Mouse (Mus musculus): ENCODE data around the gene Frmpd1.

The Frmpd1 gene

DNA sequence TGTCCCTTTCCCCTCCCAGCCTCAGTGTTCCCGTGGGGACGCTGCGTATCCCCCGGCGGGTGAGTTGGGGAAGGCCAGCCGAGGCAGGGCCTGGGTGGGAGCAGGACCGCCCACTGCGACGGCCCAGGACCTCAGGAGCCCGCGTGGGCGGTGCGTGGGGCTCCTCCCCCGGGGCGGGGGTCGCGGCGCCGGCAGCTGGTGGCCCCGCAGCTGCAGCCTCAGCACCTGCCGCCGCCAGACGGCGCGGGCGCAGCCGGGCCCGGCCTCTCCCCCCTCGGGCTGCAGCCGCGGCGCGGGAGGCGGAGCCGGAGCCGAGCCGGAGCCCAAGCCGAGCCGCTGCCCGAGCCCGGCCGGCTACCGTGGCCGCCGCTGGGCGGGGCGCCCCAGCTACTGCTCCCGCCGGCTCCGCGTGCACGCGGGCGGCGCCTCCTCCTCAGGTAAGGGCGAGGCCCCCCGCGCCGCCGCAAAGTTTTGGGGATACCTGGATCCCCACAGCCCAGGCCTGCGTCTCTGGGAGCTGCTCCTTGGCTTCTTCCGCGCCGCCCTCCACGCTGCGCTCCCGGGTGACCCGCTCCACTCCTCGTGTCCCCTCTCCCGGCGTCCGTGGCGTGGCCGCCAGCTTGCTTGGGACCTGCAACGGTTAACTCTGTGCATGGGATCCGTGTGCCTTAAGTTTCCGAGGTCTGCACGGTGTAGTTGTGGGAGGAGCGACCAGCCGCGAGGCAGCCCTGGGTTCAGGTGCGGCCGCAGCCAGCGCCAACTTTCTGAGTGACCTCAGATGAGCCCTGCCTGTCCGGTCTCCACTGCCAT, at the start of gene Frmpd1:
TSS of gene Frmpd1 (plus strand) at position 355 of the 810 bp plus-strand sequence.
- peak; percentile 55 for DNase-seq

DNA sequence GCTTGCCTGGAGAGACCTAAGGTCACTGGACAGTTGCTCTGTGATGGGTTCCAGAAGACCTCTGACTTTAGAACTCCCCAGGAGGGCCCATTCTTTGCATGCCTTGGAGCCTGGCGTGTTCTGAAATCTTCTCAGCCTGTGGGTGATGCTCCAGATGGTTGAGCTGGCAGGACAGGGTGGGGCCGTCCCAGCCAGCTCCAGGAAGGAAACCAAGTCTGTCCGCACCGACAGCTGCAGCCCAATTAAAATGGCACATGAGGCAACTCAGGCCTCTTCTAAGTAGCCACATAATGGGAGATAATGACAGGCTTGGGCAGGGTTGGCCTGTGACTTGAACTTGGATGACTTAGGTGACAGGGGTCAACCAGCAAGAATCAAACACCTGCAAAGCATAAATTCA, 47.0 kb upstream of the Frmpd1 start:
- DNase-seq, result no peak

DNA sequence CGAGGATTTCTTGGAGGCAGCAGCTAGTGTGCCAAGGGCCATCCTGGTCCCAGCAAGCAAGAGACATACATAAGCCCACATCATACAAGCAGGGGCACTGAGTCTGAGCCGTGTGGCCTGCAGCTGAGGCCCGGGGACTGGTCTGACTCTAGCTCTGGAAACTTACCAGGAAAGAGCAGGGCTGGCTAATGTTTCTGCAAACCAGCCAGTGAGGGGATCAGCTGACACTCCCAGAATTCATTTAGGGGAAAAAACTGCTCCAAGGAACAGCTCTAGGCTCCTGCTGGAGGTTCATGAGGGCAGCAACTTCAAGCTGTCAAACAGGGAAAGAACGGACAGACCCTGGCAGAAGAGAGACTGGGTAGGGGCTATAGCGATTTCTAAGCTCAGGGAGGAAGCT, 42.8 kb upstream of the Frmpd1 start:
- DNase-seq, result no peak

DNA sequence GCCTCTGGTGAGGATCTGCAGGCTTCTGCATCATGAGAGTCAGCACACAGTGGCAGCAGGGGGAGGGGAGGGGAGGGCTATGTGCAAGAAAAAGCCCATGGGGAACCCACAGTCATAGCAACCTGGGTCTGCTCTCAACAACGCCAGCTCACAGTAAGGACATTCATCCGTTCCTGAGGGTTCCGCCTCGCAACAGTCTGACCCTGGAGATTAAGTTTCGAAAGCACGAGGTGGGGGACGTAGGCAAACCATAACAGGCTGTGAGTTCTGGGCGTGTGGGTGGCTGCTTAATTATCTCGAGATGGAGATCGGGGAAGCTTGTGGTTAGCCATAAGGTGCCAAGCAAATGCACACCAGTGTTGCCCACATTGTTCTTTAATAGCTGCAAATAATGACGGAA, 42.3 kb upstream of the Frmpd1 start:
- no peak for DNase-seq

DNA sequence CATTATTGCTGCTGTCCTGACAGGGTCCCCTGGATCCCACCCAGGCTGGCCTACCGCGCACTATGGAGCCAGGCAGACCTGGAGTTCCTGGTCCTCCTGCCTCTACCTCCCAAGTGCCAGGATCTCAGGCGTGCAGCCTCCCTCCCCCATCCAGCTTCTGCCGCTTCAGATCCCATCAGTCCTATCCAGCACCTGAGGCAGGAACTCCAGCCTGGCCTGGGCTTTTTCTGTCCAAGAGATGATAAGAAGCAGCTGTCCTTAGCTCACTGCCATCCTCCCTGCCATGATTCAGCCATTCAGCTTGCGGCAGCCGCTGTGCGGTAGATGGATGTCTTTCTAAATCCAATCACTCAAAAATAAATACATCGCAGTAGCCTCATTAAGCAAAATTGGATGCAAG, 41.7 kb upstream of the Frmpd1 start:
- DNase-seq, result no peak

DNA sequence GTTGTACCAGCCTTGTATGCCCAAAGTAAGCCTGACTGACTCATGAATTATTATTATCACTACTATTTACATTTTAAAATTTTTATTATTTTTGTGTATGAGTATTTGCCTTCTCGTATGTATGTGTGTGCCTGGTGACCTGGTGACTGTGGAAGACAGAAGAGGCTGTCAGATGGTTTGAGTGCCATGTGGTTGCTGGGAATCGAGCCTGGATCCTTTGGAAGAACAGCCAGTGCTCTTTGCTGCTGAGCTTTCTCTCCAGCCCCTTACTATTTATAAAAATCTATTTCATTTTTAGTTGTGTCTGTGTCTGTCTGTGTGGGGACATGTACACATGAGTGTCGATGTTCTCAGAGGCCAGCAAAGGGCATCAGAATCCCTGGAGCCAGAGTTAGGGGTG, 28.2 kb upstream of the Frmpd1 start:
- no peak for DNase-seq

DNA sequence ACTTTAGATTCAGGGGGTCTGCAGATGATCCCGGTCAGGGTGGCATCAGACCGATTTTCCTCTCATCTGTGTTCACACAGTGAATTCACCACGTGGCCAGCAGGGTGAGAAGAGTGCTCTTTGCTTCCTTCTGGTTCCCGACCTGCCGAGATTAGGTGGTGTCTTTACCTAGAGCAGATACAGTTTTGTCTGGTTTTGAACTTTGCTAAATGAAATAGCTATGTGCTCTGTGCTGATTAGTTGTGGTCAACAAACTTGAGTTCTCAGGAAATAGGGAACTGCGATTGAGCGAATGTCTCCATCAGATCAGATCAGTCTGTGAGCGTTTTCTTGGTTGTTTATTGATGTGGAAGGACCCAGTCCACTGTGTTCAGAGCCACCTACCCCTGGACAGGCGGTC, 26.1 kb upstream of the Frmpd1 start:
- no peak for DNase-seq

DNA sequence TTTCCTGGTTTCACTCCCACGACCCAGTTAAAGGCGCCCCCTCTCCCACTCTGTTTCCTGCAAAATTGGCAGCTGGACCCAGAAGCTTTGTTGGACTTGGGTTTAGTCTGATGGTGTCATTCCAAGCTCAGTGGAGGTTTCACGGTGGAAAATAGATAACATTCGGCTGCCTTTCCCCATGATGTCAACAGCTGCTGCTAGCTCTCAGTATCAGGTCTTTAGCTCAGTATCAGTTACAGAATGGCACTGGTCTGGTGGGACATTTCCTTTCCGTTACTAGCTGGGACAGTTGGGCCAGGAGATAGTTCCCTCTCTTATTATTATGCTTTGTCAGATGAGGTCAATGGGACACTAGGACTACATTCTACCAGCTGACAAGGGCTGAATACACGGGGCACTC, 23.9 kb upstream of the Frmpd1 start:
- DNase-seq, result no peak

DNA sequence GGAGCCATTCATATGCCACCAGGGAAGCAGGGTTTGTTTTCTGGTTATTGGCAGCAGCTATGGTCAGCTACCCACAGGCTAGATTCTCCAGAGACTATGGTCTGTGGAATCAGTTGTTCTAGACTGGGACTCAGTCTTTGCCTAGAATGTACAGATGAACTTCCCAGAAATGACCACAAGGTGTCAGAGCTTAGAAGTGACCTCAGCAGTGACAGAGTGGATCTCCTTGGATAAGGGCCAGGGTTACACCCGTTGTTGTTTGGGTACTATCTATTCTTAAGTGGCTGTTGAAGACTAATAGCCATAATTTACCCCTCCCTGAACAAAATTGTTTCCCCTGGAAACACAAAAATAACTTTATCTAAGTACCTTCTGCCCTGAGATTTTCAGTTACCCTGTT, 21.0 kb upstream of the Frmpd1 start:
- DNase-seq, result no peak

DNA sequence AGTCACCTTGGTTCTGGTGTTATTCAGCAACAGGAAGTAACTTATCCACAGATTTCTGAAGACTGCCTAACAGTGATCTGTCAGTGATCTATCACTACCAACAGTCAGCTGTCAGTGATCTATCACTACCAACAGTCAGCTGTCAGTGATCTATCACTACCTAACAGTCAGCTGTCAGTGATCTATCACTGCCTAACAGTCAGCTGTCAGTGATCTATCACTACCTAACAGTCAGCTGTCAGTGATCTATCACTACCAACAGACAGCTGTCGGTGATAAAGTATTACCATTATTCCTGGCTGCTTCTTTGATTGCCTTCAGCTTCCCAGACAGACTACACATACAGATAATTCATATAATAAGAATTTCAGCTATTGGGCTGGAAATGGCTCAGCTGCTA, 19.2 kb upstream of the Frmpd1 start:
- no peak for DNase-seq

DNA sequence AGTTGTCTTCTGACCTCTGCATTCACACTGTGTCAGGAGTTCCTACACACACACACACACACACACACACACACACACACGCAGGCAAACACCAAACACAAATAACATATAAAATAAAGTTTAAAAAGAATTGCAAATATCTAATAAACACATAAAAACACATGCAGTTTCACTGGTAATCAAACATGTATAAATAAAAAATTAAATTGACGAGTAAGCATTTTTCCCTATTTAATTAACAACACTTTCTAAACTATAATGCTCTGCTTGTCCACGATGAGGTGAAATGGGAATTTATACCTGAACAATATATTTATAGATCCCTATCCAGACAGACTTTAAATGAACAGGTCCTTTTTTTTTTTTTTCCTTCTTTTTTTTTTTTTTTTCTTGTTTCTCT, 18.7 kb upstream of the Frmpd1 start:
- DNase-seq, result no peak

DNA sequence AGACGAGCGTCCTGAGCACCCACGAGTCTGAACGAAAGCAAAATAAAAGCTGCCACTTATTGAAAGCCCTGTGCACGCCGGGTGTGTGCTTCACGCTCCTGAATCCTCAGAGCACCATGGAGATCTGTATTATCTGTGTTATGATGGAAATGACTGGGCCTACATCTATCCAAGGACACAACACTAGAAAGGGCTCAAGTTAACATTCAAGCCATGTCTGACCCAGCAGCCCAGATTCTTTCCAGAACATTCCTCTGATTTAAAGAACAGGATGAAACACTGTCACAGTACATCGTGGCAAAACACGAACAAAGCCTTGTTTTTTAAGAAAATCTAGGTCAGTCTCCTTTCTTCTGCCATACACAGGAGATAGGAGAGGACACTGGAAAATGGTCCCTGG, 13.3 kb upstream of the Frmpd1 start:
- no peak for DNase-seq

DNA sequence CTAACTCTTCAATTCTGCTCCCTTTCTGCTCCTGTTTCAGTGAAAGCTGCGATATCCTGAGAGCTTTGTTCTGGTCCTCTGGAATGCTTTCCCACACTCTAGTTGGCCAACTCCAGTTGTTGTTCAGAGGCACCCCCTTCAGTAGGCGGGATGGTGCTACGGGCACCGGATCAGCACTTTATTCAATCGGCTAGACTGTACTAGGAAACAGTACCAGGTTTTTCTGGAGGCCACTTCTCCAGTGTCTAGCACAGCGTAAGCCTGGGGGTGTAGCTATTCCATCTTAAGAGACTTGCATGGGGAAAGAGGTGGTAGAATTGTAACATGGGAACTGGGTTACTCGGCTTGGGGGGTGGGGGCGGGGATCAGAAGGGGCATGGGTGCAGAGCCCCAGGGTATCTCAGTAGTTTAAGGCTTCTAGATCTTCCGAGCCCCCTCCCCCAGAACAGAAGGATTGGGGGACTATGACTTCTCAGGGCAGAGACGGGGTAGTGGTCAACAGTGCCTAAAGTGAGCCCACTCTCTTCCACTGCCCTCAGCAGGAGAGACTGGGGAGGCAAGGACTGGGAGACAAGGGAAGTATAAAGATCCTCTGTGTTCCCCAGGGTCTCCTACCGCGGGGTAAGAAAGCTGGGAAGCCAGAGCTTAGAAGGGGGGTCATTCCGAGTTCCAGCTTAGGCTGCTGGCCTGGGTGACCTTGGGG, 706 bp upstream of the Frmpd1 start:
- DNase-seq, result no peak

DNA sequence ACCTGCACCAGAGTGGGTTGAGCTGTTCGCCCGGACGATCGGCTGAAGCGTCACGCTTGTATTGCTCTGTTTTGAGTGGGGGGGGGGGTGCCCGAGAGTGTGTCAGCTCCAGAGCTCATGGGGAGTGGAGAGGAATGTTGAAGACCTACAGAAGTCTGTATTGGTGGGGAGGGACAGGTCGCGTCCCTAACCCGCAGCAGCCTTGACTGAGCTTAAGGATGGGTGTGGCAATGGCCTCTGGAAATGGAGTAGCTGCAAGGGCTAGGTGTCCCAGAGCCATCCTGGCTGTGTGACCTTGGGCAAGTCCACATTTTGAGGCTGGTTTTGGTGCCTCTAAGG, 625 bp downstream of the Frmpd1 start:
- DNase-seq, result no peak

DNA sequence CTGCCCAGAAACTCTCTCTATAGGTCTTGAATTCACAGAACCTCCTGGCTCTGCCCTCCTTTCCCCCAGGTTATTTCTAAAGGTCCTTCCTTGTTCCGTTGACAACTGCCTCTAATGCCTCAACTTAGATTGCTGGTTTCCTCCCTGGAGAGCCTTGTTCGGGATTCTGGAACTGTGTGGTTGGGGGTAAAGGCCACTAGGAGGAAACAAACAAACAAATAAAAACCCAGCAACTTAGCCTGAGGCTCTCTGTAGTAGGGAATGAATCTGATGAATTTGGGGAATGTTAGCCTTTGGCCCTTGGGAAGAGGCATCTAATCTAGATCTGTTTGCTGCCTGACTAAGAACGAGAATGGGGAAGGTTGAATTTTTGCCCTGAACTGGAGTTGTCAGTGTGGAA, 13.6 kb downstream of the Frmpd1 start:
- DNase-seq, result no peak

DNA sequence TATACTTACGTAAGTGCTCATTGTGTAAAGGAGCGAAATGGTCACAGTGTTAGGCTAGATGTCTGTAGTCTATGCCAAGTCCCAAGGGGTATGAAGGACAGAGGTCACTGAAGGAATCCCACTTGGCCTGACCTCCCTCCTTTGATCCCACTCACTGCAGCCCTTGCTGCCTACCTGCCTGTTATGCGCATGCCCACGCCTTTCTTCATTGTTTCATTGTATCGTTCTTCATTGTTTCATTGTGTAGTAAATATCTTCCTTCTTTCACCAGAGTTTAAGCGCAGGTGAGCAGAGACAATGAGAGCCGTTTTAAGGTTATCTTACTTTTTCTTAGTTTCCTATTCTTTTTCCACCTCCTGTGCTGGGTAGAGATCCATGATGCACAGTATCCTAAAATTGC, 18.6 kb downstream of the Frmpd1 start:
- DNase-seq, result no peak

DNA sequence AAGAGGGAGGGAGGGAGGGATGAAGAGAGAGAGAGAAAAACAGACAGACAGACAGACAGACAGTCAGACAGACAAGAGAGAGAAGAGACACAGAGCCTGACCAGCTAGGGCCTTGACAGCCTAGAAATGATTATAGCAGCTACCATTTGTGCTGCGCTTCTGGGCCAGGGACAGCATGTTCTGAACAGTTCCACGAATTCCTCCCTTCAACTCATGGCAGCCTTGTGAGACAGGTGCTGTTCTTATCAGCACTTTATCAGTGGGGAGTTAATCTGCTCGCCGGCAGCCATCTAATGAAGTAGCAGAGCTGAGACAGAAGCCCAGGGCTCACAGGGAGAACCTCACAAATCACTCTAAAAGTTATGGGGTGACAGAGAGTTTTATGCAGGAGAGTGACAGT, 22.8 kb downstream of the Frmpd1 start:
- no peak for DNase-seq

DNA sequence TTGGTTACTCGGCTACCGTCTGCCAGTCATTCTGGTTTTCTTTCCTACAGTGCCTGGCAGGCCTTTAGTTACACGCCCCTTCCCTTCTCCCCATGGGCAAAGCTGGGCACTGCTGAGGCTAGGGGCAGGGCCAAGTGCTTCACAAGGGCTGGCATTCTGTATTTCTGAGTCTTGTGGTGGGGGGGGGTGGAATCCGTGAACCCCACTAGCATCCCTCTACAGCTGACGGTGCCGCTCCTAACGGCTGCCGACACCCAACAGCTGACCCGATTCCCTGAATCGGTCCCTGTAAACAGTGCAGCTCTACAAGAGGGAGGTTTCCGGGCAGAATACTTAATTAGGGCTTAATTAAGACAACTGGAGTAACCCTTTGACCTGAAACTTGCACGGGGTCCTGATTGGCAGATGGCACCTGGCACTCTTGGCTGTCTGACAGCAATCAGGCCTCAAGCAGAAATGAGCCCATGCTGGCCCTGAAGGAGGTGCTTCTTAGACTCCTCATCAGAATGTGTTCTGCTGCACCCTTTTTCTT, 24.2 kb downstream of the Frmpd1 start:
- DNase-seq, result no peak

DNA sequence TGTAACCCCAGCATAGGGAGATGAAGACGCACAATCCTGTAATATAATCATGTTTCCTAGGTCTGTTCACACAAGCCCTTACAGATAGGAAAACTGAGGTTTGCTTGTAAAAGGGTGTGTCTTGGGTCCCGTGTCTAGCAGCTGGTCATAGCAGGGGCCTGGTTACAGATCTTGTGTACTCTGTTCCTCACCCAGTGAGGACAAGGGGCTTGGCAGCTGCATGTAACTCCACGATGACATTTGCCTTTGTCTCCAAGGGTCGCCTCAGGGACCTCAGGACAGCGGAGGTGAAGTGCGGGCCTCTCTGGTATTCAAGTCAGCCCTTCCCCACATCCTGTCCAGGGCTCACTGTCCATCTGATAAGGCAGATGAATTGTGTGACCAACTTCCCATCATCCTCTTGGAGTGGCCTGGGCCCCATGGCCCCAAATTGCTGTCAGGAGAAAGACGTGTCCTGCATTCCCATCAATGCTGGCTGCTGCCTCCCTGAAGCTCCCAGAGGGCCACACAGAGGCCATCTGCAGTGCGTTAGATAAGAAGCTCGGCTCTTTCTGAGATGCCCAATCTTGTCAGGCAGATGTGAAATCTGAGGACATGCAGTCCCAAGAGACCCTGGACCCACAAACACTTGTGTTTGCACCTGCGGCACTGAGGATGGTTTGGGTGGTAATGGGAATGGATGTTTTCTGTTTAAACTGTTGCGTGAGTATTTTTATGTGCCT, 27.8 kb downstream of the Frmpd1 start:
- DNase-seq, result no peak

DNA sequence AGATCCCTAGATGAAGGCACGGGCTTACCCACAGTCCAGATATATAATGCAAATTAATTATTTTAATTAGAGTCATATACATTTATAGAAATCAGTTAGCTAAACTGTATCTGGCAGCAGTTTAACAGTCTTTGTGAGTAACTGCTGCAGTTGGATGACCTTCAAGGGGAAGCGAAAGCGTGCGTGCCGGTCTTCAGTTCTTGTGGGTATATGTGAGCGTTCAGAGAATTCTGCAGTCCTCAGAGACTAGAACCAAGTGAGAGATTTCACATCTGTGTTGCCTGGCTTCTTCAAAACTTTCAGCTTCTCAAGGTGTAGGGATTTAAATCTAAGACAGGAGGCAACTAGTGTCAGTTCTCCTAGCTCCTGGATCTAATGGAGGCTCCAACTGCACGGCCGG, 35.3 kb downstream of the Frmpd1 start:
- no peak for DNase-seq

DNA sequence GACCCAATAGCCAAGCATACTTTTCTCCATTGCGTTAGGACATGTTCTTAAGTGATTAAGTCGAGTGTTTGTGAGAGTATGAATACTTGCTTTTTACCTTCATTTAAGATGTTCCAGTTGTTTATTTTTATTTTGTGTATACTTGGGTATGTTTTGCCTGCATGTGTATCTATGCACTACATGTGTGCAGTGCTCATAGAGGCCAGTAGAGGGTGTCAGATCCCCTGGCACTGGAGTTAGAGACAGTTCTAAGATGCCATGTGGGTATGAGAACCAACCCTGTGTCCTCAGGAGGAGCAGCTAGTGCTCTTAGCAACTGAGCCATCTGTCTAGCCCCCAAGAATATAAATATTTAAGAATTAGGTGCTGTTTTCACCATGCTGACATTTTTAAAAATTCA, 37.7 kb downstream of the Frmpd1 start:
- no peak for DNase-seq

DNA sequence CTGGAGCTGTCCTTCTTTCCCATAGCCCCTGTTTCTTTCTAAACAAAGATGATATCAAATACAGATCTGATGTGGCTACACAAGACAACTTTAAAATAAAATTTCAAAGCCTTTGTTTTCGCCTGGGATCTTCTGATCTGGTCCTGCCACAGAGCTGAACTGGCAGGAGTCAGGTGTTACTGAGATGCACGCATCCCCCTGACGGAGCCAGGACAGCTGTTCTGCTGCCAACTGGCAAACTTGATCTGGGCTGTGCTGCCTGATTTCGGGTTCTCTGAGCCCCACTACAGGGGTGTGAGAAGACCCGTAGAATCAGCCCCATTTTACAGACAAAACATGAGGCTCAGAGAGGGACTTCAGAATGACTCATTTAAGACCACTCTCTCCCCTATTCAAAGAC, 45.6 kb downstream of the Frmpd1 start:
- no peak for DNase-seq

DNA sequence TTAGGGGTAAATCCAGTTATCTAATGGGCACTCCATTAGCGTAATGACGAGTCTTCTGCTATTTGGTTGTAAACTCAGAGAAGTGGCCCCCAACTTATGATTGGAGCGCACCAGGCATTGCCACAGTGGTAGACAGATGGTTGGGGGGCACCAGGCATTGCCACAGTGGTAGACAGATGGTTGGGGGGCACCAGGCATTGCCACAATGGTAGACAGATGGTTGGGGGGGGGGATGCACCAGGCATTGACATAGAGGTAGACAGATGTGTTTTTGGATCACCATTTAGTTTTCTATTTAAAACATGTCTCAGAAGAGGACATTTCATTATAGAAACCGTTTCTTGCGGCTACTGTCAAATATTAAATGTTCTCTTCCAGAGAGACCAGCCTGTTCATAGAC, 53.6 kb downstream of the Frmpd1 start:
- no peak for DNase-seq

DNA sequence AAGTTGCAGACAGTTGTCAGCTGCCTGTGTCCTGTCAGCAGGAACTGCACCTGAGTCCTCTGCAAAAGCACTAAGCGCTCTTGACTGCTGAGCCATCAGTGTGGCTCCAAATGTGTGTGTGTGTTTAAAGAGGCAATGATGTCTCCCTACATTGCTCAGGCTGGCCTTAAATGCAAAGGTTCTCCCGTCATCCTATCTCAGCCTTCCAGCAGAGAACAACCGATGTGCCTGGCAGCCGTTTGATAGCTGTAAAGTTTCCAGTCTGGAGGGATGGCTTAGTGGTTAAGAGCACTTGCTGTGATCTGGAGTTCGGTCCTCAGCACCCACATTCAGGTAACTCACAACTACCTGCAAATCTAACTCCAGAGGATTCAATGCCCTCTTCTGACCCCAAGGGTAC, 56.7 kb downstream of the Frmpd1 start:
- no peak for DNase-seq

Data from liver (tissue).